Mouse (Mus musculus) lung, embryonic 16.5 days (tissue): ENCODE data around the gene Oosp1. TPM values are rescaled to one million over a fixed set of nuclear protein-coding genes. Genes with fewer than 3 reads are reported as not detected.
A peak's percentile ranks its signal among the peaks of the same experiment; 100 is the strongest.

Source experiments
- ATAC-seq: fragments of 200-750 bp; cut with Nextera tagmentation; 2 replicates; pipeline ENCODE4 v1.8.0; 2017; ENCODE audit warnings: low read depth, mild to moderate bottlenecking, moderate library complexity
- H3K27ac ChIP-seq: fragments of 300-500 bp; sonication (generic); 2 replicates; pipeline ENCODE4 v1.5.1; 2014; ENCODE audit warnings: mild to moderate bottlenecking, control low read depth, low read length
- H3K27me3 ChIP-seq: fragments of 300-500 bp; sonication (generic); 2 replicates; pipeline ENCODE4 v1.6.1; 2014; ENCODE audit warnings: low read depth, low read length, mixed read lengths; ENCODE audit not compliant: control insufficient read depth, insufficient read depth
- H3K36me3 ChIP-seq: fragments of 300-500 bp; sonication (generic); 2 replicates; pipeline ENCODE4 v1.6.1; 2014; ENCODE audit warnings: low read length; ENCODE audit not compliant: control insufficient read depth, insufficient read depth
- H3K4me1 ChIP-seq: fragments of 300-500 bp; sonication (generic); replicated peaks from 2 replicates; pipeline ENCODE4 v1.6.1; 2014; ENCODE audit warnings: low read length, mixed read lengths; ENCODE audit not compliant: control insufficient read depth, insufficient read depth
- H3K4me2 ChIP-seq: fragments of 300-500 bp; sonication (generic); 2 replicates; pipeline ENCODE4 v1.6.1; 2014; ENCODE audit warnings: low read depth, low read length, control low read depth
- H3K4me3 ChIP-seq: fragments of 300-500 bp; sonication (generic); 2 replicates; pipeline ENCODE4 v1.5.1; 2014; ENCODE audit warnings: mild to moderate bottlenecking, low read length, control low read depth
- H3K9ac ChIP-seq: fragments of 300-500 bp; sonication (generic); 2 replicates; pipeline ENCODE4 v1.6.1; 2014; ENCODE audit warnings: low read length, control low read depth
- H3K9me3 ChIP-seq: fragments of 300-500 bp; sonication (generic); 2 replicates; pipeline ENCODE4 v1.6.1; 2016; ENCODE audit warnings: low read length; ENCODE audit not compliant: control insufficient read depth
- WGBS: fragments of 180-500 bp; shearing (Covaris S2); extraction: QIAGEN DNeasy Blood & Tissue Kit; methylation state at CpG from one replicate; pipeline ENCODE4 v1.1.7; 2014; 5-methylcytosine and 5-hydroxymethylcytosine counted together
- polyA plus RNA-seq: library from polyadenylated mRNA; unstranded; fragments of >200 nt; fragmentation: Nextera tagmentation; extraction: Ambion mirVana; gene quantifications from 2 replicates; pipeline ENCODE4 v1.2.1, GENCODE M21; 2015

The Oosp1 gene
- polyA plus RNA-seq, result not detected in 2 replicates

GRCm38 (mm10) chr19:11690839-11691238, at the start of gene Oosp1:
Gene Oosp1, minus strand, starts transcription at chr19:11691150.
- Histone ChIP-seq H3K27ac (no peak within 1 kb of the TSS), H3K4me3 (no peak within 1 kb of the TSS), H3K27me3 (no peaks in the 10 kb centered on the region), H3K4me1 (no peaks in the 10 kb centered on the region), H3K36me3 (no peaks in the 10 kb centered on the region), H3K4me2 (no peak within 1 kb of the TSS), H3K9me3 (no peaks in the 10 kb centered on the region), H3K9ac (no peak within 1 kb of the TSS)
- no peak for ATAC-seq
- WGBS, result 42% methylated on average over 5 of the region's 5 CpGs

- no peaks in the 10 kb centered on the region for H3K27me3 ChIP-seq
- no peaks in the 10 kb centered on the region for H3K4me1 ChIP-seq
- H3K4me3 ChIP-seq, result no peak overlapping the region
- H3K9me3 ChIP-seq, result no peaks in the 10 kb centered on the region
- WGBS, result 22% methylated on average over 1 of the region's 1 CpGs
- H3K4me2 ChIP-seq, result no peak overlapping the region
- H3K27ac ChIP-seq, result no peak overlapping the region
- no peaks in the 10 kb centered on the region for H3K36me3 ChIP-seq
- no peak for ATAC-seq
- H3K9ac ChIP-seq, result no peak overlapping the region
Measured at GRCm38 (mm10) chr19:11736455-11736854, 45.5 kb upstream of the Oosp1 start.

GRCm38 (mm10) chr19:11730278-11730677, 39.3 kb upstream of the Oosp1 start:
- no peaks in the 10 kb centered on the region for H3K4me1 ChIP-seq
- 67% methylated on average over 1 of the region's 1 CpGs for WGBS
- H3K4me3 ChIP-seq, result no peak overlapping the region
- no peak for ATAC-seq
- no peak overlapping the region for H3K9ac ChIP-seq
- no peak overlapping the region for H3K27ac ChIP-seq
- no peak overlapping the region for H3K4me2 ChIP-seq
- H3K9me3 ChIP-seq, result no peaks in the 10 kb centered on the region
- no peaks in the 10 kb centered on the region for H3K27me3 ChIP-seq
- no peaks in the 10 kb centered on the region for H3K36me3 ChIP-seq

GRCm38 (mm10) chr19:11727304-11727703, 36.4 kb upstream of the Oosp1 start:
- Histone ChIP-seq H3K36me3 (no peaks in the 10 kb centered on the region), H3K4me2 (no peak overlapping the region), H3K4me1 (peaks cover 4% of the 10 kb centered on the region; the same call in 1 of the 2 replicates), H3K27ac (no peak overlapping the region), H3K4me3 (no peak overlapping the region), H3K27me3 (no peaks in the 10 kb centered on the region), H3K9ac (no peak overlapping the region), H3K9me3 (no peaks in the 10 kb centered on the region)
- 89% methylated on average over 5 of the region's 5 CpGs for WGBS
- ATAC-seq, result no peak

GRCm38 (mm10) chr19:11725915-11726314, 35.0 kb upstream of the Oosp1 start:
- Histone ChIP-seq H3K9me3 (no peaks in the 10 kb centered on the region), H3K36me3 (no peaks in the 10 kb centered on the region), H3K4me3 (no peak overlapping the region), H3K27ac (no peak overlapping the region), H3K9ac (no peak overlapping the region), H3K4me2 (no peak overlapping the region), H3K4me1 (peaks cover 4% of the 10 kb centered on the region; the same call in 1 of the 2 replicates), H3K27me3 (no peaks in the 10 kb centered on the region)
- ATAC-seq, result no peak
- WGBS, result 37% methylated on average over 2 of the region's 2 CpGs

- Histone ChIP-seq H3K9me3 (no peaks in the 10 kb centered on the region), H3K4me2 (no peak overlapping the region), H3K27me3 (no peaks in the 10 kb centered on the region), H3K4me1 (peaks cover 4% of the 10 kb centered on the region; the same call in 1 of the 2 replicates), H3K4me3 (no peak overlapping the region), H3K27ac (no peak overlapping the region), H3K36me3 (no peaks in the 10 kb centered on the region), H3K9ac (no peak overlapping the region)
- WGBS, result 25% methylated on average over 6 of the region's 6 CpGs
- ATAC-seq, result peak; percentile 92
Measured at GRCm38 (mm10) chr19:11724275-11724674, 33.3 kb upstream of the Oosp1 start.

GRCm38 (mm10) chr19:11723870-11724269, 32.9 kb upstream of the Oosp1 start:
- Histone ChIP-seq H3K36me3 (no peaks in the 10 kb centered on the region), H3K4me3 (no peak overlapping the region), H3K9me3 (no peaks in the 10 kb centered on the region), H3K4me1 (peaks cover 4% of the 10 kb centered on the region; the same call in 1 of the 2 replicates), H3K4me2 (no peak overlapping the region), H3K9ac (no peak overlapping the region), H3K27me3 (no peaks in the 10 kb centered on the region), H3K27ac (peak overlapping the region; percentile 66)
- ATAC-seq, result peak; percentile 36
- 50% methylated on average over 2 of the region's 2 CpGs for WGBS

- 87% methylated on average over 3 of the region's 3 CpGs for whole genome bisulfite sequencing
- H3K27ac ChIP-seq, result no peak overlapping the region
- no peaks in the 10 kb centered on the region for H3K36me3 ChIP-seq
- H3K27me3 ChIP-seq, result no peaks in the 10 kb centered on the region
- no peak overlapping the region for H3K4me3 ChIP-seq
- H3K4me2 ChIP-seq, result no peak overlapping the region
- ATAC-seq, result no peak
- no peak overlapping the region for H3K9ac ChIP-seq
- no peaks in the 10 kb centered on the region for H3K9me3 ChIP-seq
- H3K4me1 ChIP-seq, result peaks cover 4% of the 10 kb centered on the region; the same call in 1 of the 2 replicates
Measured at GRCm38 (mm10) chr19:11720071-11720470, 29.1 kb upstream of the Oosp1 start.

GRCm38 (mm10) chr19:11712451-11712850, 21.5 kb upstream of the Oosp1 start:
- Histone ChIP-seq H3K9ac (no peak overlapping the region), H3K9me3 (no peaks in the 10 kb centered on the region), H3K4me2 (no peak overlapping the region), H3K4me3 (no peak overlapping the region), H3K4me1 (no peaks in the 10 kb centered on the region), H3K36me3 (no peaks in the 10 kb centered on the region), H3K27ac (no peak overlapping the region), H3K27me3 (no peaks in the 10 kb centered on the region)
- 81% methylated on average over 4 of the region's 4 CpGs for WGBS
- no peak for ATAC-seq

- no peak overlapping the region for H3K9ac ChIP-seq
- H3K4me2 ChIP-seq, result no peak overlapping the region
- H3K4me3 ChIP-seq, result no peak overlapping the region
- H3K4me1 ChIP-seq, result no peaks in the 10 kb centered on the region
- H3K27me3 ChIP-seq, result no peaks in the 10 kb centered on the region
- no peak for ATAC-seq
- no peaks in the 10 kb centered on the region for H3K9me3 ChIP-seq
- 90% methylated on average over 6 of the region's 6 CpGs for WGBS
- no peaks in the 10 kb centered on the region for H3K36me3 ChIP-seq
- no peak overlapping the region for H3K27ac ChIP-seq
Measured at GRCm38 (mm10) chr19:11698342-11698741, 7.4 kb upstream of the Oosp1 start.
